Mouse (Mus musculus): ENCODE measurements at regions not wholly inside any gene's neighbourhood (a gene's known extent, or its start where the extent isn't known, plus 50 kb on each side); places are given as distances from the start of the nearest gene placed in this dataset.

DNA sequence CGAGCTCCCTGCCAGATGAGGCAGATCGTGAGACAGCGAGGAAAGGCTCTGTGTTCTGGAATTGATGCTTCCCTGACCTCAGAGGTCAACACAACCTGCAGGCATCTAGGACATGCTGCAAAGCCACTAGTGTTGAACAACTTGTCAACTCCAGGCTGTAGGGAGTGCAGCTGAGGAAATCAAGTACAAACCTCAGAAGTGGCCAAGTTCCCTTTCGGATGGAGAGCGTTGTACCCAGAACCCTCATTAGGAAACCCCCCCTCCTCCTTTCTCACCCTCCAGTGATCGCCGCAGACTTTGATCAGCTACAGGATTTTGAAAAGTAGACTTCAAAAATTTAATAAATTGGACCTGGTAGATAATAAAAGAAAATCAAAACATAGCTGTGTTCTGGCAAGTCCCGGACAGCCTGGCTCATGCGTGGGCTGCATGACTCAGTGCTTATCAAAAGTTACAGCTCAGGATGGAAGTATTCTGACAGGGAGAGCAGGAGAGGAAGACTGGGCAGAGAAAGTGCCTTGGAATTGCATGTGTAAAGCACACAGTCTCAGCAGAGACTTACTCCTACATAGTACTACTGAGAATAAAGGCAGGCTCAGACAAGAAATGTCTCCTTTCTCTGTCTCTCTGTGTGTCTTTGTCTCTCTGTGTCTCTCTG lies 224.2 kb downstream of the Diras2 start:
- Histone ChIP-seq H3K4me3 (ENCODE audit: control insufficient read depth in 1 of 2, insufficient read depth in 1 of 2, low read depth in 2 of 2, low read length in 2 of 2) (no peak overlapping the region), H3K4me1 (ENCODE audit: control insufficient read depth in 1 of 2, insufficient read depth in 2 of 2, low read length in 2 of 2) (no peaks in the 10 kb centered on the region), H3K36me3 (ENCODE audit: control insufficient read depth in 1 of 2, insufficient read depth in 2 of 2, low read length in 2 of 2) (no peaks in the 10 kb centered on the region), H3K9me3 (replicated peaks; ENCODE audit: insufficient read depth, low read length) (no peaks in the 10 kb centered on the region), H3K9ac (ENCODE audit: control insufficient read depth, low read depth, low read length, poor library complexity, severe bottlenecking) (no peak overlapping the region), H3K27me3 (ENCODE audit: control insufficient read depth in 1 of 2, insufficient read depth in 2 of 2, low read length in 2 of 2) (no peaks in the 10 kb centered on the region), H3K79me2 (ENCODE audit: control insufficient read depth, insufficient read depth, low read length, poor library complexity) (no peaks in the 10 kb centered on the region), H3K27ac (ENCODE audit: control insufficient read depth, low read depth, low read length) (no peak overlapping the region)
- TF ChIP-seq POLR2AphosphoS2 (IDR thresholded peaks at IDR 0.05; ENCODE audit: low read length), result no peak
- no peak for TF ChIP-seq MAX (IDR thresholded peaks at IDR 0.05; ENCODE audit: low read length)
- TF ChIP-seq RCOR1 (IDR thresholded peaks at IDR 0.05; ENCODE audit: low read depth, low read length), result no peak
- no peak for TF ChIP-seq USF1 (IDR thresholded peaks at IDR 0.05; ENCODE audit: low read depth, low read length)
- no peak for TF ChIP-seq TBP (IDR thresholded peaks at IDR 0.05; ENCODE audit: low read depth, low read length)
- no peak for TF ChIP-seq CHD1 (IDR thresholded peaks at IDR 0.05; ENCODE audit: low read depth, low read length)
- TF ChIP-seq GABPA (IDR thresholded peaks at IDR 0.05; ENCODE audit: low read depth, low read length), result no peak
- TF ChIP-seq SIN3A (IDR thresholded peaks at IDR 0.05; ENCODE audit: low read length), result no peak
- DNase-seq (ENCODE audit: low read depth, low spot score), result no peak

DNA sequence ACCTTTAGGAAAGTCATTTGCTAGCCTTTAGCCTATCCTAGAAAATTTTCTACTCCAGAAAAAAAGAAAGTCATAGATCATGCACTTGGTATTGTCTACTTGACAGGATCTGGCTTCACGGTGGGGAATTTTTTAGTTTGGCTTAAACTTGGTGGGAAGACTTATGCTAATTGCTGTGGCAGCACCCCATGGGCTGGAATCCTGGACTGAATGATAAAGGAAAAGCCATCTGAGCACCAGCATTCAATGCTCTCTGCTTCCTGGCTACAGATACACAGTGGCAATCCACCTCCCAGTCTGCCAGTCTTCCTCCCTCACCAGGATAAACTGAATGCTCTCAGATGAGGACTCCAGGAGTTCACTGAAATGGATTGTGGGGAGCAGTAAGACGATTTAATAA lies 220.1 kb downstream of the Diras2 start:
- Histone ChIP-seq H3K9me3 (replicated peaks; ENCODE audit: insufficient read depth, low read length) (no peaks in the 10 kb centered on the region), H3K9ac (ENCODE audit: control insufficient read depth, low read depth, low read length, poor library complexity, severe bottlenecking) (no peak overlapping the region), H3K4me1 (ENCODE audit: control insufficient read depth in 1 of 2, insufficient read depth in 2 of 2, low read length in 2 of 2) (no peaks in the 10 kb centered on the region), H3K27me3 (ENCODE audit: control insufficient read depth in 1 of 2, insufficient read depth in 2 of 2, low read length in 2 of 2) (no peaks in the 10 kb centered on the region), H3K36me3 (ENCODE audit: control insufficient read depth in 1 of 2, insufficient read depth in 2 of 2, low read length in 2 of 2) (no peaks in the 10 kb centered on the region), H3K79me2 (ENCODE audit: control insufficient read depth, insufficient read depth, low read length, poor library complexity) (no peaks in the 10 kb centered on the region), H3K27ac (ENCODE audit: control insufficient read depth, low read depth, low read length) (no peak overlapping the region), H3K4me3 (ENCODE audit: control insufficient read depth in 1 of 2, insufficient read depth in 1 of 2, low read depth in 2 of 2, low read length in 2 of 2) (no peak overlapping the region)
- no peak for DNase-seq (ENCODE audit: low read depth, low spot score)
- no peak for TF ChIP-seq ZNF384 (IDR thresholded peaks at IDR 0.05; ENCODE audit: low read depth, low read length)

DNA sequence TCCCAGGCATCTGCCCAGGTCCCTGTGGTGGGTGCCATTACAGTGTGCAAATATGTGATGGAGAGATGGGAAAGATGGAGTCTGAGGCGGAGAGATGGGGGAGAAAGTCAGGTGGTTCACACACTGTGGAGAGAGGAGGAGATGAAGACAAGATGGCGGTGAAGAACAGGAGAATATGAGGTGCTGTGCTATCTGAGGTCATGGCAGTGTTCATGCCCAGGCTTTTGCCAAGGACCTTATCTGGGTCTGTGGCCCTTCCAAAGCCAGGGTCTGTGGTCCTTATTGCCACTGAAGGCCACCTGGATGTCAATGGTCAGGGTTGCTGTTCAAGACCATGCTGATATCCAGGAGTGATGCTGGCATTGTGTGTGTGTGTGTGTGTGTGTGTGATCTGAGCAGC lies 212.8 kb downstream of the Diras2 start:
- Histone ChIP-seq H3K27me3 (ENCODE audit: control insufficient read depth in 1 of 2, insufficient read depth in 2 of 2, low read length in 2 of 2) (no peaks in the 10 kb centered on the region), H3K4me1 (ENCODE audit: control insufficient read depth in 1 of 2, insufficient read depth in 2 of 2, low read length in 2 of 2) (no peaks in the 10 kb centered on the region), H3K36me3 (ENCODE audit: control insufficient read depth in 1 of 2, insufficient read depth in 2 of 2, low read length in 2 of 2) (no peaks in the 10 kb centered on the region), H3K9ac (ENCODE audit: control insufficient read depth, low read depth, low read length, poor library complexity, severe bottlenecking) (no peak overlapping the region), H3K9me3 (replicated peaks; ENCODE audit: insufficient read depth, low read length) (no peaks in the 10 kb centered on the region), H3K27ac (ENCODE audit: control insufficient read depth, low read depth, low read length) (no peak overlapping the region), H3K4me3 (ENCODE audit: control insufficient read depth in 1 of 2, insufficient read depth in 1 of 2, low read depth in 2 of 2, low read length in 2 of 2) (no peak overlapping the region), H3K79me2 (ENCODE audit: control insufficient read depth, insufficient read depth, low read length, poor library complexity) (no peaks in the 10 kb centered on the region)
- no peak for DNase-seq (ENCODE audit: low read depth, low spot score)
- TF ChIP-seq USF2 (IDR thresholded peaks at IDR 0.05; ENCODE audit: borderline replicate concordance in 1 of 2, insufficient read depth in 1 of 2, low read depth in 1 of 2, low read length in 2 of 2) (no peak), JUND (IDR thresholded peaks at IDR 0.05; ENCODE audit: low read depth, low read length) (no peak), BHLHE40 (IDR thresholded peaks at IDR 0.05; ENCODE audit: borderline replicate concordance, low read depth, low read length) (no peak), UBTF (IDR thresholded peaks at IDR 0.05; ENCODE audit: borderline replicate concordance, insufficient read depth, low read depth, low read length) (no peak), MYC (IDR thresholded peaks at IDR 0.05; ENCODE audit: low read depth, low read length) (no peak), E2F4 (IDR thresholded peaks at IDR 0.05; ENCODE audit: borderline replicate concordance, low read depth, low read length) (no peak), POLR2A (IDR thresholded peaks at IDR 0.05; ENCODE audit: control insufficient read depth in 1 of 2, insufficient read depth in 1 of 2, low read depth in 1 of 2, low read length in 2 of 2, poor library complexity in 1 of 2) (no peak), ZC3H11A (IDR thresholded peaks at IDR 0.05; ENCODE audit: low read depth, low read length) (no peak), SMC3 (IDR thresholded peaks at IDR 0.05; ENCODE audit: low read depth, low read length) (no peak), EP300 (IDR thresholded peaks at IDR 0.05; ENCODE audit: low read depth in 1 of 2, low read length in 2 of 2) (no peak)

All from MEL (cell line).